Mouse (Mus musculus) CD4-positive naive resting alpha-beta T cell, adult 76 days (primary cell): ENCODE results near the gene Myo1b. TPM values are rescaled to one million over a fixed set of nuclear protein-coding genes. Genes with fewer than 3 reads are reported as not detected.

Experiments
- total RNA-seq: library from RNA; stranded (reverse); gene quantifications from one replicate; pipeline ENCODE4 v1.2.4, GENCODE M21; 2023

The Myo1b gene
- 1.3 TPM for total RNA-seq

GRCm38 (mm10) chr1:51915576-51916156, at the start of gene Myo1b:
Gene Myo1b, minus strand, starts transcription at chr1:51916071.

Other genes starting within 250 kb of the Myo1b start
- 88.1 TPM for gene Stat4, start 71.1 kb upstream of the Myo1b start, total RNA-seq
- 274 TPM for gene Stat1, start 203.4 kb upstream of the Myo1b start, total RNA-seq